In genomic region chr3:101885041-101885440, GRCm38 (mm10) we compare ENCODE assay signal across 12 mouse cellular contexts. TPM values are rescaled to one million over a fixed set of nuclear protein-coding genes. Genes with fewer than 3 reads are reported as not detected.
DNase-seq lines count a peak whose midpoint lies in the region; ATAC-seq lines count a peak whose summit lies in the region.
"Had no signal": no experiment of that assay in that cellular context is flagged by ENCODE, and none has a peak within 500 bp of the region (broad histone marks: within the 10 kb centered on the region; RNA-seq: fewer than 3 reads in every experiment).

No protein-coding gene starts in this region.

- no peaks in the 10 kb centered on the region for H3K36me3 ChIP-seq in hindbrain, embryonic 15.5 days
- H3K36me3 ChIP-seq in hindbrain, embryonic 10.5 days = no peaks in the 10 kb centered on the region
- peaks cover 1% of the 10 kb centered on the region; the same call in 1 of the 2 replicates for H3K36me3 ChIP-seq in neural tube, embryonic 12.5 days
- H3K36me3 ChIP-seq in intestine, embryonic 15.5 days = no peaks in the 10 kb centered on the region
- H3K36me3 ChIP-seq: limb, embryonic 10.5 days had no signal

- H3K4me2 ChIP-seq in hindbrain, embryonic 15.5 days = no peak overlapping the region
- no peak overlapping the region for H3K4me2 ChIP-seq in neural tube, embryonic 12.5 days (replicated peaks)
- H3K4me2 ChIP-seq in intestine, embryonic 15.5 days (replicated peaks) = no peak overlapping the region

- H3K4me3 ChIP-seq in hindbrain, embryonic 15.5 days = no peak overlapping the region
- no peak overlapping the region for H3K4me3 ChIP-seq in hindbrain, embryonic 10.5 days
- H3K4me3 ChIP-seq in neural tube, embryonic 12.5 days = no peak overlapping the region
- no peak overlapping the region for H3K4me3 ChIP-seq in intestine, embryonic 15.5 days (replicated peaks)
- H3K4me3 ChIP-seq: limb, embryonic 10.5 days had no signal

- H3K9me3 ChIP-seq in hindbrain, embryonic 15.5 days = no peaks in the 10 kb centered on the region
- H3K9me3 ChIP-seq in hindbrain, embryonic 10.5 days = no peaks in the 10 kb centered on the region
- no peaks in the 10 kb centered on the region for H3K9me3 ChIP-seq in neural tube, embryonic 12.5 days
- no peaks in the 10 kb centered on the region for H3K9me3 ChIP-seq in intestine, embryonic 15.5 days
- H3K9me3 ChIP-seq: limb, embryonic 10.5 days had no signal

- H3K9ac ChIP-seq in hindbrain, embryonic 15.5 days = no peak overlapping the region
- H3K9ac ChIP-seq in neural tube, embryonic 12.5 days = no peak overlapping the region
- no peak overlapping the region for H3K9ac ChIP-seq in intestine, embryonic 15.5 days

- peaks cover 14% of the 10 kb centered on the region; the same call in 1 of the 2 replicates for H3K4me1 ChIP-seq in hindbrain, embryonic 15.5 days (replicated peaks)
- H3K4me1 ChIP-seq in hindbrain, embryonic 10.5 days (replicated peaks) = no peaks in the 10 kb centered on the region; the same call in 1 of the 2 replicates
- 0 out of 2 replicates have a peak, but pooled peaks cover 4% of the 10 kb centered on the region for H3K4me1 ChIP-seq in neural tube, embryonic 12.5 days
- no peaks in the 10 kb centered on the region for H3K4me1 ChIP-seq in intestine, embryonic 15.5 days (replicated peaks)

- DNase-seq in hindbrain, embryonic 10.5 days (ENCODE audit: low spot score) = no peak
- no peak for DNase-seq in neural tube, embryonic 10.5 days (ENCODE audit: extremely low spot score, low spot score)
- no peak for DNase-seq in spleen, postnatal 14 days (ENCODE audit: low spot score in 2 of 2)
- DNase-seq in left cerebral cortex, adult 8-10 months (ENCODE audit: low spot score in 2 of 2) = no peak
- DNase-seq: cerebellum, adult 8-10 months; right cerebral cortex, postnatal 25 days had no signal

- H3K27me3 ChIP-seq in hindbrain, embryonic 15.5 days = no peaks in the 10 kb centered on the region
- no peaks in the 10 kb centered on the region for H3K27me3 ChIP-seq in hindbrain, embryonic 10.5 days (ENCODE audit: insufficient read depth, poor library complexity, severe bottlenecking)
- H3K27me3 ChIP-seq in neural tube, embryonic 12.5 days (replicated peaks) = no peaks in the 10 kb centered on the region
- no peaks in the 10 kb centered on the region for H3K27me3 ChIP-seq in intestine, embryonic 15.5 days (replicated peaks)
- H3K27me3 ChIP-seq: CH12.LX had no signal

- peak; percentile 52 for ATAC-seq in hindbrain, embryonic 15.5 days (ENCODE audit: low FRiP score, low read depth)
- ATAC-seq in neural tube, embryonic 12.5 days (ENCODE audit: low FRiP score, low read depth) = 0 out of 2 replicates have a peak, but pooled peaks have one; percentile 41
- peak; percentile 47; the same call in 1 of the 2 replicates for ATAC-seq in intestine, embryonic 15.5 days

- H3K27ac ChIP-seq in hindbrain, embryonic 15.5 days (replicated peaks) = 0 out of 2 replicates have a peak overlapping the region, but pooled peaks have one; percentile 19
- no peak overlapping the region for H3K27ac ChIP-seq in hindbrain, embryonic 10.5 days
- H3K27ac ChIP-seq in neural tube, embryonic 12.5 days = no peak overlapping the region
- H3K27ac ChIP-seq in intestine, embryonic 15.5 days = no peak overlapping the region
- H3K27ac ChIP-seq: limb, embryonic 10.5 days had no signal

- 40% methylated on average over 4 of the region's 4 CpGs for WGBS in hindbrain, embryonic 15.5 days
- 78% methylated on average over 4 of the region's 4 CpGs for WGBS in hindbrain, embryonic 10.5 days
- WGBS in neural tube, embryonic 12.5 days = 66% methylated on average over 4 of the region's 4 CpGs
- 48% methylated on average over 4 of the region's 4 CpGs for WGBS in intestine, embryonic 15.5 days

RNA-seq across cellular contexts. Expression of gene Mab21l3, which starts 36.3 kb away (rescaled TPM):
- polyA plus RNA-seq in hindbrain, embryonic 15.5 days (2015; fragmentation: Nextera tagmentation; extraction: Ambion mirVana) = 0.13 and 0.47 TPM in 2 replicates
- 0.47 TPM in 2 replicates for polyA plus RNA-seq in hindbrain, embryonic 10.5 days (2016; fragmentation: Nextera tagmentation; extraction: Ambion mirVana)
- polyA plus RNA-seq in neural tube, embryonic 12.5 days (2016; fragmentation: Nextera tagmentation; extraction: Ambion mirVana) = 0.40 and 0.77 TPM in 2 replicates
- 5.8 and 6.4 TPM in 2 replicates for polyA plus RNA-seq in intestine, embryonic 15.5 days (2015; fragmentation: Nextera tagmentation; extraction: Ambion mirVana)
- total RNA-seq in left cerebral cortex, adult 8-10 months (2022) = under 1 TPM; 0.11 to 0.51 (median 0.27) TPM
- total RNA-seq: heart, postnatal 14 days had no signal

RNA-seq across cellular contexts. Expression of gene Slc22a15, which starts 39.2 kb away (rescaled TPM):
- 5.6 and 5.8 TPM in 2 replicates for polyA plus RNA-seq in hindbrain, embryonic 15.5 days (2015; fragmentation: Nextera tagmentation; extraction: Ambion mirVana)
- polyA plus RNA-seq in hindbrain, embryonic 10.5 days (2016; fragmentation: Nextera tagmentation; extraction: Ambion mirVana) = 5.4 and 9.9 TPM in 2 replicates
- 8.9 and 10.4 TPM in 2 replicates for polyA plus RNA-seq in neural tube, embryonic 12.5 days (2016; fragmentation: Nextera tagmentation; extraction: Ambion mirVana)
- polyA plus RNA-seq in intestine, embryonic 15.5 days (2015; fragmentation: Nextera tagmentation; extraction: Ambion mirVana) = 6.5 and 6.6 TPM in 2 replicates
- 1 to 10 TPM; 7.9 to 9.7 (median 9.2) TPM for total RNA-seq in left cerebral cortex, adult 8-10 months (2022)
